In the genomic region with DNA sequence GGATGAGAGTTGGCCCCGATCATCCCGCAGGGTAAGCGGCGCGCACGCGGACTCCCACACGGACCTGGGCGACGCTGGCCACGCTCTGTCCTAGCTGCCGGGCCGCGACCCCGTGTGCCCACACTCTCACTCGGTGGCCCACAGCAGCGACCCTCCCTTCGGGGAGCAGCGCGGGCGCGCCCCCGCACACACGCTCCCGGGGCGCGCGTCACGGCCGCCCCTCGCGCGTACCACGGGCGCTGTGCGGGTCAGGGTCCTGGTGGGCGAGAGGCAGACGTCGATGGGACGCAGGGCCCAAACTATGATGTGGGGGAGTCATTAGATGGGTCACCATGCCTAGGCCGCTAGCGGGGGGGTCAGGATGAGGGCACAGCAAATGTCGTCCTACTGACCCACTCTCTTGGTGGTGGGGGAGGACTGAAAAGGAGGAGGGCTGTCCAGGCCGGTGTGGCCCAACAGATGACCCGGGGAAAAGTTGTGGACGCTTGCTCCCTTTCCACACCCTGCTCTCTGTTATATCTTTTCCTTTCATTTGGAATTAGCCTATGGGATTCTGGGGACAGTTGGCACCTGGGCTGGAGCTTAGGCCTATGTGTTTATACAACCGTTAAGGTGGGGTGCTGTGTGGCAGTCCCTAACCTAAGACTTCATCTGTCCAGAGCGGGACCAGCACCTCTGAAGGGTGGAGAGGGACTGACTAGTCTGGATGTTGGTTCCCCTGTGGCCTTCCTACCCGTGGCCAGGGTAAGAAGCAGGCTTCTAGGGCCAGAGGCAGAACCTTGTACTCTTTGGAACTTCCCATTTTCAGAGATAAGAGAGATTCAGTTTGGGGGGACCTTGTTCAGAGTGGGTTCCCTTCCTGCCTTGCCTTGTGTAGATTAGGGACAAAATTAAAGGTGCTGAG, we compare ENCODE assay signal across 8 mouse cellular contexts. TPM values are rescaled to one million over a fixed set of nuclear protein-coding genes. Genes with fewer than 3 reads are reported as not detected.
DNase-seq lines count a peak whose midpoint lies in the region; ATAC-seq and TF ChIP-seq lines count a peak whose summit lies in the region.

No protein-coding gene starts in this region.

- H3K4me3 ChIP-seq in forebrain, embryonic 10.5 days, result peak overlapping the region; percentile 91
- H3K4me3 ChIP-seq in intestine, postnatal 0 days (ENCODE audit: low read depth, low read length), result peak overlapping the region; percentile 79
- peak overlapping the region; percentile 86 for H3K4me3 ChIP-seq in midbrain, embryonic 13.5 days (replicated peaks)

- H3K4me2 ChIP-seq in intestine, postnatal 0 days (replicated peaks; ENCODE audit: low read depth), result peak overlapping the region; percentile 97
- H3K4me2 ChIP-seq in midbrain, embryonic 13.5 days (replicated peaks), result peak overlapping the region; percentile 83

- peak overlapping the region; percentile 89 for H3K9ac ChIP-seq in intestine, postnatal 0 days (ENCODE audit: low read depth, low read length)
- peak overlapping the region; percentile 98 for H3K9ac ChIP-seq in midbrain, embryonic 13.5 days (replicated peaks)

- intact Hi-C loops in left cerebral cortex, postnatal 4 days (cut with DNase I), result no loop called here
- intact Hi-C loops in left cerebral cortex, postnatal 14 days (cut with DNase I), result no loop called here

- H3K4me1 ChIP-seq in forebrain, embryonic 10.5 days, result peaks cover 49% of the 10 kb centered on the region
- peaks cover 13% of the 10 kb centered on the region for H3K4me1 ChIP-seq in intestine, postnatal 0 days (replicated peaks; ENCODE audit: control insufficient read depth, insufficient read depth, low read length)
- H3K4me1 ChIP-seq in midbrain, embryonic 13.5 days (replicated peaks), result peaks cover 50% of the 10 kb centered on the region

- H3K27me3 ChIP-seq in forebrain, embryonic 10.5 days (ENCODE audit: poor library complexity, severe bottlenecking), result peaks cover 15% of the 10 kb centered on the region
- no peaks in the 10 kb centered on the region for H3K27me3 ChIP-seq in intestine, postnatal 0 days (replicated peaks; ENCODE audit: control insufficient read depth, insufficient read depth, low read length)
- no peaks in the 10 kb centered on the region for H3K27me3 ChIP-seq in midbrain, embryonic 13.5 days

- no peaks in the 10 kb centered on the region for H3K9me3 ChIP-seq in forebrain, embryonic 10.5 days
- H3K9me3 ChIP-seq in intestine, postnatal 0 days (ENCODE audit: control insufficient read depth), result no peaks in the 10 kb centered on the region
- no peaks in the 10 kb centered on the region for H3K9me3 ChIP-seq in midbrain, embryonic 13.5 days

- WGBS in forebrain, embryonic 10.5 days, result 3% methylated on average over 41 of the region's 49 CpGs
- WGBS in intestine, postnatal 0 days, result 2% methylated on average over 45 of the region's 49 CpGs
- 1% methylated on average over 49 of the region's 49 CpGs for WGBS in midbrain, embryonic 13.5 days

- 0 out of 2 replicates have a peak, but pooled peaks have one; percentile 5 for ATAC-seq in intestine, postnatal 0 days
- peak; percentile 78 for ATAC-seq in midbrain, embryonic 13.5 days

- no peak for TF ChIP-seq CTCF in intestine, postnatal 0 days (IDR thresholded peaks at IDR 0.05; ENCODE audit: low read depth)

- peak; percentile 40 for DNase-seq in left cerebral cortex, postnatal 4 days
- no peak for DNase-seq in left cerebral cortex, postnatal 14 days (ENCODE audit: low spot score in 2 of 2)
- DNase-seq in adrenal gland, postnatal 14 days, result peak; percentile 61
- DNase-seq in forebrain, embryonic 10.5 days (ENCODE audit: extremely low spot score, low spot score), result peak; percentile 54
- DNase-seq in urinary bladder, adult 18-20 months (ENCODE audit: low spot score in 2 of 2), result no peak
- no peak for DNase-seq in spleen, postnatal 14 days (ENCODE audit: low spot score in 2 of 2)

- peak overlapping the region; percentile 96 for H3K27ac ChIP-seq in forebrain, embryonic 10.5 days
- peak overlapping the region; percentile 66 for H3K27ac ChIP-seq in intestine, postnatal 0 days (ENCODE audit: low read depth, low read length)
- peak overlapping the region; percentile 90 for H3K27ac ChIP-seq in midbrain, embryonic 13.5 days

- H3K36me3 ChIP-seq in forebrain, embryonic 10.5 days (replicated peaks), result peaks cover 13% of the 10 kb centered on the region; the same call in 1 of the 2 replicates
- no peaks in the 10 kb centered on the region for H3K36me3 ChIP-seq in intestine, postnatal 0 days (ENCODE audit: control insufficient read depth, insufficient read depth)
- no peaks in the 10 kb centered on the region for H3K36me3 ChIP-seq in midbrain, embryonic 13.5 days

RNA-seq across cellular contexts. Expression of a gene that starts 1.7 kb away (rescaled TPM):
- total RNA-seq in left cerebral cortex, postnatal 4 days (2021), result 10 to 100 TPM; 52.0 to 57.8 TPM
- 10 to 100 TPM; 37.2 to 44.3 TPM for total RNA-seq in left cerebral cortex, postnatal 14 days (2021)
- 16.1 and 17.5 TPM in 2 replicates for total RNA-seq in adrenal gland, postnatal 14 days (2021)
- 13.9 and 16.2 TPM in 2 replicates for polyA plus RNA-seq in forebrain, embryonic 10.5 days (2016; fragmentation: Nextera tagmentation; extraction: Ambion mirVana)
- 5.6 and 6.4 TPM in 2 replicates for polyA plus RNA-seq in intestine, postnatal 0 days (2015; fragmentation: Nextera tagmentation; extraction: Ambion mirVana)
- 31.3 and 34.3 TPM in 2 replicates for polyA plus RNA-seq in midbrain, embryonic 13.5 days (2015; fragmentation: Nextera tagmentation; extraction: Ambion mirVana)

RNA-seq across cellular contexts. Expression of a gene that starts 25.6 kb away (rescaled TPM):
- total RNA-seq in left cerebral cortex, postnatal 4 days (2021), result 1 to 10 TPM; 5.0 to 5.2 TPM
- total RNA-seq in left cerebral cortex, postnatal 14 days (2021), result 1 to 10 TPM; 2.2 to 3.1 TPM
- total RNA-seq in adrenal gland, postnatal 14 days (2021), result 4.5 and 4.6 TPM in 2 replicates
- polyA plus RNA-seq in forebrain, embryonic 10.5 days (2016; fragmentation: Nextera tagmentation; extraction: Ambion mirVana), result 2.4 and 2.6 TPM in 2 replicates
- polyA plus RNA-seq in intestine, postnatal 0 days (2015; fragmentation: Nextera tagmentation; extraction: Ambion mirVana), result 0.33 and 0.39 TPM in 2 replicates
- 2.0 and 2.7 TPM in 2 replicates for polyA plus RNA-seq in midbrain, embryonic 13.5 days (2015; fragmentation: Nextera tagmentation; extraction: Ambion mirVana)

Comparison
In these comparisons a context has a peak if more than half of its experiments do, and no peak if none do; other contexts are left out.
1. DNase-seq: peak in left cerebral cortex, postnatal 4 days (single experiment), adrenal gland, postnatal 14 days (single experiment) and forebrain, embryonic 10.5 days (single experiment); none in left cerebral cortex, postnatal 14 days (0 of 2), urinary bladder, adult 18-20 months (0 of 2) and spleen, postnatal 14 days (0 of 2).
2. Peak in every context shown above with its lines, with median percentiles within 50 percentile points of each other: H3K27ac ChIP-seq and H3K4me3 ChIP-seq.